Mouse (Mus musculus): ENCODE measurements around the gene Prss38. TPM values are rescaled to one million over a fixed set of nuclear protein-coding genes. Genes with fewer than 3 reads are reported as not detected.

Prss38 gene
- total RNA-seq, 1 experiment: 1.5 TPM

GRCm38 (mm10) chr11:59394451-59394850, 19.0 kb upstream of the Prss38 start:
- Histone ChIP-seq H3K4me1 (ENCODE audit: control insufficient read depth in 2 of 2, insufficient read depth in 2 of 2, low read length in 2 of 2, poor library complexity in 1 of 2) (peaks cover 0 to 8% of the 10 kb centered on the region in 2 experiments; a peak in 1 of 4 replicates), H3K9me3 (ENCODE audit: control insufficient read depth, insufficient read depth, low read depth, low read length) (no peaks in the 10 kb centered on the region), H3K36me3 (ENCODE audit: control insufficient read depth, insufficient read depth, low read length, poor library complexity, severe bottlenecking) (no peaks in the 10 kb centered on the region), H3K4me3 (ENCODE audit: insufficient read depth in 1 of 2, low read depth in 1 of 2, low read length in 2 of 2, poor library complexity in 1 of 2, severe bottlenecking in 1 of 2) (no peak overlapping the region), H3K27ac (ENCODE audit: insufficient read depth, low read depth, low read length, poor library complexity, severe bottlenecking) (no peak overlapping the region), H3K9ac (ENCODE audit: insufficient read depth, low read depth, low read length, poor library complexity, severe bottlenecking) (no peak overlapping the region)
- in situ Hi-C loops (cut with MboI; ENCODE audit: low sequenced_read_pairs in 2 of 2, unreplicated experiment in 2 of 2): no loop called here
- TF ChIP-seq ZC3H11A (IDR thresholded peaks at IDR 0.05; ENCODE audit: borderline replicate concordance, low read depth, low read length) (no peak), ZNF384 (IDR thresholded peaks at IDR 0.05; ENCODE audit: low read depth, low read length) (no peak), CHD2 (IDR thresholded peaks at IDR 0.05; ENCODE audit: low read depth, low read length) (no peak), MAFK (IDR thresholded peaks at IDR 0.05; ENCODE audit: insufficient read depth, low read depth, low read length) (no peak), HCFC1 (IDR thresholded peaks at IDR 0.05; ENCODE audit: borderline replicate concordance, insufficient read depth, low read length) (no peak)
- no peak for DNase-seq (ENCODE audit: low read depth, low spot score)

- Histone ChIP-seq H3K4me1 (ENCODE audit: control insufficient read depth in 2 of 2, insufficient read depth in 2 of 2, low read length in 2 of 2, poor library complexity in 1 of 2) (peaks cover 0 to 8% of the 10 kb centered on the region in 2 experiments; a peak in 1 of 4 replicates), H3K27ac (ENCODE audit: insufficient read depth, low read depth, low read length, poor library complexity, severe bottlenecking) (no peak overlapping the region), H3K9ac (ENCODE audit: insufficient read depth, low read depth, low read length, poor library complexity, severe bottlenecking) (no peak overlapping the region), H3K4me3 (ENCODE audit: insufficient read depth in 1 of 2, low read depth in 1 of 2, low read length in 2 of 2, poor library complexity in 1 of 2, severe bottlenecking in 1 of 2) (no peak overlapping the region), H3K9me3 (ENCODE audit: control insufficient read depth, insufficient read depth, low read depth, low read length) (no peaks in the 10 kb centered on the region), H3K36me3 (ENCODE audit: control insufficient read depth, insufficient read depth, low read length, poor library complexity, severe bottlenecking) (no peaks in the 10 kb centered on the region)
- in situ Hi-C loops (cut with MboI; ENCODE audit: low sequenced_read_pairs in 2 of 2, unreplicated experiment in 2 of 2): no loop called here
- no peak for DNase-seq (ENCODE audit: low read depth, low spot score)
- TF ChIP-seq MAFK (IDR thresholded peaks at IDR 0.05; ENCODE audit: insufficient read depth, low read depth, low read length) (no peak), ZNF384 (IDR thresholded peaks at IDR 0.05; ENCODE audit: low read depth, low read length) (no peak), ZC3H11A (IDR thresholded peaks at IDR 0.05; ENCODE audit: borderline replicate concordance, low read depth, low read length) (no peak), CHD2 (IDR thresholded peaks at IDR 0.05; ENCODE audit: low read depth, low read length) (no peak), HCFC1 (IDR thresholded peaks at IDR 0.05; ENCODE audit: borderline replicate concordance, insufficient read depth, low read length) (no peak)
These were observed 18.1 kb upstream of the Prss38 start for GRCm38 (mm10) chr11:59393591-59393990.

- TF ChIP-seq HCFC1 (IDR thresholded peaks at IDR 0.05; ENCODE audit: borderline replicate concordance, insufficient read depth, low read length) (no peak), ZC3H11A (IDR thresholded peaks at IDR 0.05; ENCODE audit: borderline replicate concordance, low read depth, low read length) (no peak), ZNF384 (IDR thresholded peaks at IDR 0.05; ENCODE audit: low read depth, low read length) (no peak), CHD2 (IDR thresholded peaks at IDR 0.05; ENCODE audit: low read depth, low read length) (no peak), MAFK (IDR thresholded peaks at IDR 0.05; ENCODE audit: insufficient read depth, low read depth, low read length) (no peak)
- H3K36me3 ChIP-seq (ENCODE audit: control insufficient read depth, insufficient read depth, low read length, poor library complexity, severe bottlenecking): no peaks in the 10 kb centered on the region
- H3K4me1 ChIP-seq (ENCODE audit: control insufficient read depth in 2 of 2, insufficient read depth in 2 of 2, low read length in 2 of 2, poor library complexity in 1 of 2): peaks cover 0 to 1% of the 10 kb centered on the region in 2 experiments; a peak in 1 of 4 replicates
- in situ Hi-C loops (cut with MboI; ENCODE audit: low sequenced_read_pairs in 2 of 2, unreplicated experiment in 2 of 2): no loop called here
- H3K27ac ChIP-seq (ENCODE audit: insufficient read depth, low read depth, low read length, poor library complexity, severe bottlenecking): no peak overlapping the region
- no peaks in the 10 kb centered on the region for H3K9me3 ChIP-seq (ENCODE audit: control insufficient read depth, insufficient read depth, low read depth, low read length)
- no peak for DNase-seq (ENCODE audit: low read depth, low spot score)
- no peak overlapping the region for H3K4me3 ChIP-seq (ENCODE audit: insufficient read depth in 1 of 2, low read depth in 1 of 2, low read length in 2 of 2, poor library complexity in 1 of 2, severe bottlenecking in 1 of 2)
- H3K9ac ChIP-seq (ENCODE audit: insufficient read depth, low read depth, low read length, poor library complexity, severe bottlenecking): no peak overlapping the region
These were observed 16.8 kb upstream of the Prss38 start for GRCm38 (mm10) chr11:59392300-59392699.

- no peak overlapping the region for H3K4me3 ChIP-seq (ENCODE audit: insufficient read depth in 1 of 2, low read depth in 1 of 2, low read length in 2 of 2, poor library complexity in 1 of 2, severe bottlenecking in 1 of 2)
- in situ Hi-C loops (cut with MboI; ENCODE audit: low sequenced_read_pairs in 2 of 2, unreplicated experiment in 2 of 2): no loop called here
- DNase-seq (ENCODE audit: low read depth, low spot score): no peak
- H3K9ac ChIP-seq (ENCODE audit: insufficient read depth, low read depth, low read length, poor library complexity, severe bottlenecking): no peak overlapping the region
- H3K36me3 ChIP-seq (ENCODE audit: control insufficient read depth, insufficient read depth, low read length, poor library complexity, severe bottlenecking): no peaks in the 10 kb centered on the region
- TF ChIP-seq CHD2 (IDR thresholded peaks at IDR 0.05; ENCODE audit: low read depth, low read length) (no peak), ZNF384 (IDR thresholded peaks at IDR 0.05; ENCODE audit: low read depth, low read length) (no peak)
- no peak overlapping the region for H3K27ac ChIP-seq (ENCODE audit: insufficient read depth, low read depth, low read length, poor library complexity, severe bottlenecking)
- no peaks in the 10 kb centered on the region for H3K9me3 ChIP-seq (ENCODE audit: control insufficient read depth, insufficient read depth, low read depth, low read length)
- 0 out of 4 replicates have a peak, but pooled peaks cover 0 to 1% of the 10 kb centered on the region in 2 experiments for H3K4me1 ChIP-seq (ENCODE audit: control insufficient read depth in 2 of 2, insufficient read depth in 2 of 2, low read length in 2 of 2, poor library complexity in 1 of 2)
These were observed 15.0 kb upstream of the Prss38 start for GRCm38 (mm10) chr11:59390470-59390869.

GRCm38 (mm10) chr11:59389617-59390016, 14.2 kb upstream of the Prss38 start:
- TF ChIP-seq MAFK (IDR thresholded peaks at IDR 0.05; ENCODE audit: insufficient read depth, low read depth, low read length): no peak
- no peak for TF ChIP-seq HCFC1 (IDR thresholded peaks at IDR 0.05; ENCODE audit: borderline replicate concordance, insufficient read depth, low read length)
- no peak for TF ChIP-seq ZC3H11A (IDR thresholded peaks at IDR 0.05; ENCODE audit: borderline replicate concordance, low read depth, low read length)
- no peak for TF ChIP-seq ZNF384 (IDR thresholded peaks at IDR 0.05; ENCODE audit: low read depth, low read length)
- no peak for TF ChIP-seq CHD2 (IDR thresholded peaks at IDR 0.05; ENCODE audit: low read depth, low read length)
- no peak overlapping the region for H3K4me3 ChIP-seq (ENCODE audit: insufficient read depth in 1 of 2, low read depth in 1 of 2, low read length in 2 of 2, poor library complexity in 1 of 2, severe bottlenecking in 1 of 2)
- no peaks in the 10 kb centered on the region for H3K9me3 ChIP-seq (ENCODE audit: control insufficient read depth, insufficient read depth, low read depth, low read length)
- no peaks in the 10 kb centered on the region for H3K36me3 ChIP-seq (ENCODE audit: control insufficient read depth, insufficient read depth, low read length, poor library complexity, severe bottlenecking)
- H3K9ac ChIP-seq (ENCODE audit: insufficient read depth, low read depth, low read length, poor library complexity, severe bottlenecking): no peak overlapping the region
- in situ Hi-C loops (cut with MboI; ENCODE audit: low sequenced_read_pairs in 2 of 2, unreplicated experiment in 2 of 2): no loop called here
- H3K4me1 ChIP-seq (ENCODE audit: control insufficient read depth in 2 of 2, insufficient read depth in 2 of 2, low read length in 2 of 2, poor library complexity in 1 of 2): peaks cover 5 to 7% of the 10 kb centered on the region in 2 experiments; a peak in 3 of 4 replicates
- no peak for DNase-seq (ENCODE audit: low read depth, low spot score)
- H3K27ac ChIP-seq (ENCODE audit: insufficient read depth, low read depth, low read length, poor library complexity, severe bottlenecking): no peak overlapping the region
